Mouse (Mus musculus): ENCODE measurements around the gene Rnase10.
"Not testable (repeated sequence)": the region's sequence is repeated elsewhere in the genome, so short reads cannot be mapped to it uniquely, and the experiment has no call there.

Rnase10 gene

GRCm38 (mm10) chr14:51014724-51015123 lies 7.2 kb downstream of the Rnase10 start:
- DNase-seq, result not testable (repeated sequence)

GRCm38 (mm10) chr14:51015780-51016179 lies 8.2 kb downstream of the Rnase10 start:
- no peak for DNase-seq

GRCm38 (mm10) chr14:51017256-51017655 lies 9.7 kb downstream of the Rnase10 start:
- DNase-seq, result no peak

- no peak for DNase-seq
These were observed 15.9 kb downstream of the Rnase10 start for GRCm38 (mm10) chr14:51023457-51023856.

GRCm38 (mm10) chr14:51024820-51025219 lies 17.3 kb downstream of the Rnase10 start:
- DNase-seq, result no peak

GRCm38 (mm10) chr14:51026391-51027133 lies 19.0 kb downstream of the Rnase10 start:
- DNase-seq, result peak; percentile 58

GRCm38 (mm10) chr14:51027387-51028155 lies 20.0 kb downstream of the Rnase10 start:
- DNase-seq, result peak; percentile 8

GRCm38 (mm10) chr14:51035206-51035605 lies 27.7 kb downstream of the Rnase10 start:
- DNase-seq, result no peak

- no peak for DNase-seq
These were observed 28.7 kb downstream of the Rnase10 start for GRCm38 (mm10) chr14:51036214-51036613.

- DNase-seq, result no peak
These were observed 34.2 kb downstream of the Rnase10 start, which contains the start of gene Rnase9 for GRCm38 (mm10) chr14:51041769-51042168. Rnase9 (minus strand) TSS chr14:51041869.

GRCm38 (mm10) chr14:51047846-51048245 lies 40.3 kb downstream of the Rnase10 start:
- no peak for DNase-seq

- DNase-seq, result no peak
These were observed 42.5 kb downstream of the Rnase10 start, which contains the start of gene Rnase11 for GRCm38 (mm10) chr14:51050063-51050462. Rnase11 (minus strand) TSS chr14:51050163.

GRCm38 (mm10) chr14:51051941-51052340 lies 44.4 kb downstream of the Rnase10 start:
- DNase-seq, result no peak

GRCm38 (mm10) chr14:51053176-51053575 lies 45.6 kb downstream of the Rnase10 start:
- DNase-seq, result no peak

- no peak for DNase-seq
These were observed 47.0 kb downstream of the Rnase10 start for GRCm38 (mm10) chr14:51054243-51055237.

- no peak for DNase-seq
These were observed 49.9 kb downstream of the Rnase10 start, which contains the start of gene Rnase12 for GRCm38 (mm10) chr14:51057401-51057831. Rnase12 (minus strand) TSS chr14:51057661.
